ENCODE assay signal across 8 mouse cellular contexts in genomic region chr9:59567111-59567510, GRCm38 (mm10). TPM values are rescaled to one million over a fixed set of nuclear protein-coding genes. Genes with fewer than 3 reads are reported as not detected.
A peak's percentile ranks its signal among the peaks of the same experiment; 100 is the strongest.
DNase-seq lines count a peak whose midpoint lies in the region; ATAC-seq and TF ChIP-seq lines count a peak whose summit lies in the region.

No protein-coding gene starts in this region.

- 16% methylated on average over 6 of the region's 6 CpGs for WGBS in liver, embryonic 14.5 days (ENCODE audit: insufficient replicate concordance)
- 36% methylated on average over 6 of the region's 6 CpGs for whole genome bisulfite sequencing in neural tube, embryonic 11.5 days

- no peak overlapping the region for H3K4me2 ChIP-seq in liver, embryonic 14.5 days (ENCODE audit: low read depth)
- H3K4me2 ChIP-seq in neural tube, embryonic 11.5 days (ENCODE audit: low read depth) = no peak overlapping the region

- H3K9ac ChIP-seq in liver, embryonic 14.5 days (replicated peaks) = no peak overlapping the region
- no peak overlapping the region for H3K9ac ChIP-seq in neural tube, embryonic 11.5 days (ENCODE audit: low read length)

- TF ChIP-seq CTCF in liver, embryonic 14.5 days (IDR thresholded peaks at IDR 0.05; ENCODE audit: low read depth) = peak; percentile 80

- H3K27me3 ChIP-seq in liver, embryonic 14.5 days (ENCODE audit: control insufficient read depth, insufficient read depth, low read length) = no peaks in the 10 kb centered on the region
- no peaks in the 10 kb centered on the region for H3K27me3 ChIP-seq in neural tube, embryonic 11.5 days (ENCODE audit: control insufficient read depth, insufficient read depth, low read length)

- no peak overlapping the region for H3K4me3 ChIP-seq in liver, embryonic 14.5 days (ENCODE audit: insufficient read depth in 1 of 2, low read depth in 2 of 2, low read length in 2 of 2)
- no peak overlapping the region for H3K4me3 ChIP-seq in neural tube, embryonic 11.5 days (ENCODE audit: low read depth, low read length)

- no peaks in the 10 kb centered on the region for H3K36me3 ChIP-seq in liver, embryonic 14.5 days (replicated peaks; ENCODE audit: control insufficient read depth, insufficient read depth, low read depth)
- H3K36me3 ChIP-seq in neural tube, embryonic 11.5 days (ENCODE audit: control insufficient read depth, insufficient read depth, low read length) = peaks cover 2% of the 10 kb centered on the region; the same call in 1 of the 2 replicates

- peak; percentile 71 for DNase-seq in A20 (ENCODE audit: low read depth, low spot score)
- DNase-seq in MEL-GATA-1-ER (ENCODE audit: extremely low read depth, low read depth) = peak; percentile 59
- DNase-seq in cerebellum, adult 9-10 months = peak; percentile 47
- DNase-seq in gastrocnemius, postnatal 14 days = peak; percentile 53
- DNase-seq in kidney, adult 18-20 months = peak; percentile 66
- DNase-seq in liver, embryonic 14.5 days (ENCODE audit: low read depth in 3 of 3, low spot score in 3 of 3) = peak; percentile 38 to 40 (median 38)
- peak; percentile 73 for DNase-seq in neural tube, embryonic 11.5 days (ENCODE audit: low spot score)
- peak; percentile 17 to 18 for DNase-seq in thymus, adult 18-20 months

- no peaks in the 10 kb centered on the region for H3K4me1 ChIP-seq in liver, embryonic 14.5 days (replicated peaks; ENCODE audit: control insufficient read depth in 2 of 2, insufficient read depth in 2 of 2, low read length in 1 of 2)
- H3K4me1 ChIP-seq in neural tube, embryonic 11.5 days (ENCODE audit: control insufficient read depth, insufficient read depth, low read length) = no peaks in the 10 kb centered on the region

- no peak for ATAC-seq in liver, embryonic 14.5 days (ENCODE audit: insufficient read depth)
- ATAC-seq in neural tube, embryonic 11.5 days (ENCODE audit: insufficient read depth, low FRiP score, low TSS enrichment) = 0 out of 2 replicates have a peak, but pooled peaks have one; percentile 58

- TF ChIP-seq EP300 in liver, embryonic 14.5 days (IDR thresholded peaks at IDR 0.05; ENCODE audit: low read depth) = no peak

- intact Hi-C loops in gastrocnemius, postnatal 14 days (cut with DNase I; ENCODE audit: low total_unique reads) = no loop called here

- H3K9me3 ChIP-seq in liver, embryonic 14.5 days (ENCODE audit: control insufficient read depth, low read length) = no peaks in the 10 kb centered on the region
- H3K9me3 ChIP-seq in neural tube, embryonic 11.5 days (ENCODE audit: control insufficient read depth, low read length) = no peaks in the 10 kb centered on the region

- no peak overlapping the region for H3K27ac ChIP-seq in liver, embryonic 14.5 days
- H3K27ac ChIP-seq in neural tube, embryonic 11.5 days (ENCODE audit: low read depth, low read length) = no peak overlapping the region

RNA-seq across cellular contexts. Expression of gene Celf6, which starts 10.6 kb away (rescaled TPM):
- total RNA-seq in gastrocnemius, postnatal 14 days (2021) = not detected
- 0.02 and 0.04 TPM in 2 replicates for polyA plus RNA-seq in liver, embryonic 14.5 days (2012; rRNA removed)
- polyA plus RNA-seq in liver, embryonic 14.5 days (2014; fragmentation: Nextera tagmentation; extraction: Ambion mirVana) = not detected in 2 replicates
- 6.1 and 6.3 TPM in 2 replicates for polyA plus RNA-seq in neural tube, embryonic 11.5 days (2014; fragmentation: Nextera tagmentation; extraction: Ambion mirVana)

RNA-seq across cellular contexts. Expression of gene Tmem202, which starts 27.5 kb away (rescaled TPM):
- total RNA-seq in gastrocnemius, postnatal 14 days (2021) = under 1 TPM; 0.42 to 0.43 TPM
- polyA plus RNA-seq in liver, embryonic 14.5 days (2012; rRNA removed) = 0.03 TPM in 1 of 2 replicates, not detected in the other
- 0.13 TPM in 1 of 2 replicates, not detected in the other for polyA plus RNA-seq in liver, embryonic 14.5 days (2014; fragmentation: Nextera tagmentation; extraction: Ambion mirVana)
- polyA plus RNA-seq in neural tube, embryonic 11.5 days (2014; fragmentation: Nextera tagmentation; extraction: Ambion mirVana) = not detected in 2 replicates

RNA-seq across cellular contexts. Expression of gene Hexa, which starts 27.8 kb away (rescaled TPM):
- 10 to 100 TPM; 21.2 to 22.4 TPM for total RNA-seq in gastrocnemius, postnatal 14 days (2021)
- polyA plus RNA-seq in liver, embryonic 14.5 days (2012; rRNA removed) = 14.5 and 17.5 TPM in 2 replicates
- 29.1 and 32.0 TPM in 2 replicates for polyA plus RNA-seq in liver, embryonic 14.5 days (2014; fragmentation: Nextera tagmentation; extraction: Ambion mirVana)
- 43.2 and 49.9 TPM in 2 replicates for polyA plus RNA-seq in neural tube, embryonic 11.5 days (2014; fragmentation: Nextera tagmentation; extraction: Ambion mirVana)

RNA-seq across cellular contexts. Expression of gene Parp6, which starts 50.0 kb away (rescaled TPM):
- 10 to 100 TPM; 12.3 to 13.8 TPM for total RNA-seq in gastrocnemius, postnatal 14 days (2021)
- 5.2 and 5.3 TPM in 2 replicates for polyA plus RNA-seq in liver, embryonic 14.5 days (2012; rRNA removed)
- 1.9 and 2.6 TPM in 2 replicates for polyA plus RNA-seq in liver, embryonic 14.5 days (2014; fragmentation: Nextera tagmentation; extraction: Ambion mirVana)
- 107 and 135 TPM in 2 replicates for polyA plus RNA-seq in neural tube, embryonic 11.5 days (2014; fragmentation: Nextera tagmentation; extraction: Ambion mirVana)

Comparison
In these comparisons a context has a peak if more than half of its experiments do, and no peak if none do; other contexts are left out.
1. DNase-seq: peak in every context shown above with its lines; median percentile 73 in neural tube, embryonic 11.5 days; 71 in A20; 66 in kidney, adult 18-20 months; 59 in MEL-GATA-1-ER; 53 in gastrocnemius, postnatal 14 days; 47 in cerebellum, adult 9-10 months; 38 in liver, embryonic 14.5 days; 18 in thymus, adult 18-20 months.